Mouse (Mus musculus) thymus, adult 2 months (tissue): ENCODE results near the gene Nt5c3b.

Experiments used
- CTCF ChIP-seq: fragments of 200-500 bp; IDR thresholded peaks from 2 replicates; pipeline ENCODE4 v1.5.1; 2012; ENCODE audit warnings: mild to moderate bottlenecking, control low read depth, low read length, moderate library complexity, borderline replicate concordance; ENCODE audit not compliant: control insufficient read depth, poor library complexity, insufficient read depth; ENCODE audit errors: extremely low read depth
- POLR2A ChIP-seq: fragments of 200-500 bp; IDR thresholded peaks from 2 replicates; pipeline ENCODE4 v1.6.1; 2012; ENCODE audit warnings: mild to moderate bottlenecking, low read length, control low read depth, moderate library complexity; ENCODE audit not compliant: control insufficient read depth, poor library complexity, insufficient read depth; ENCODE audit errors: extremely low read depth

DNA sequence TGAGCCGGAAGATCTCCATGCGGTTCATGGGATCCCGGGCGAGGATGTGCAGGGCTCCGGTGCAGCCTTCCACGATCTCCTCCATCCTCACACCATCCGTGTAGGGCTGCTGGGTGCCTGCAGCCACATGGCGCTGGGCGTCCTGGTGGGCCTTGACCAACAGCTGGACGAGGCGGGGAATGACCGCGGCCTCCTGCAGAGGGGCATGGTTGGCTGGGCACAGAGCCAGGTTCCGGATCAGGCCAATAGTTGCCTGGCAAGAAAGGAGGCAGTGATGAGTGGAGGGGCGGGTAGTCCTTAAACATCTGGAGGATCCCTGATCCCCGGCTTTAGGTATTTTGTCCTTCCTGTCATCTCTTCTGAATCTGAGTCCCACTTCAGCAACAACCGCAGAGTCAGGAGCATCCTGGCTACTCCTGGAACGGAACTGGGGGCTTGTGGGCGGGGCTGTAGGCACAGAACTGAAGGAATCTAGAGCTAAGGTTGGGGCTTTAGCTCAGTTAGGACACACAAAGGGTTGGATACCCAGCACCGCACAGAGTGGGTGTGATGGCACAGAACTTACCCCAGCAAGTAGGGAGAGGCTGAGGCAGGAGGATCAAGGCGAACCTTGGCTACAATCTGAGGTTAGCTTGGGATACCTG, 64.7 kb downstream of the Nt5c3b start:
- no peak for TF ChIP-seq CTCF
- TF ChIP-seq POLR2A, result no peak
